Mouse (Mus musculus) myocyte (in vitro differentiated cells): ENCODE results near the gene Ttll10. TPM values are rescaled to one million over a fixed set of nuclear protein-coding genes. Genes with fewer than 3 reads are reported as not detected.

Experiments used
- H3K27me3 ChIP-seq: one replicate; pipeline ENCODE4 v1.6.1; 2011; ENCODE audit not compliant: control insufficient read depth, insufficient read depth, insufficient read length
- H3K36me3 ChIP-seq: one replicate; pipeline ENCODE4 v1.6.1; 2011; ENCODE audit not compliant: control insufficient read depth, insufficient read depth
- H3K4me2 ChIP-seq: one replicate; pipeline ENCODE4 v1.6.1; 2011; ENCODE audit warnings: low read depth, control low read depth
- H3K4me3 ChIP-seq: one replicate; pipeline ENCODE4 v1.5.1; 2011; ENCODE audit warnings: mild to moderate bottlenecking, control low read depth, moderate library complexity
- H3K79me2 ChIP-seq: one replicate; pipeline ENCODE4 v1.6.1; 2011; ENCODE audit not compliant: control insufficient read depth, insufficient read depth
- H3ac ChIP-seq: one replicate; pipeline ENCODE4 v1.6.1; 2011; ENCODE audit not compliant: control insufficient read depth, insufficient read length
- CEBPB ChIP-seq: IDR thresholded peaks from 2 replicates; pipeline ENCODE4 v1.6.1; 2011; ENCODE audit warnings: mild to moderate bottlenecking, moderate library complexity; ENCODE audit not compliant: poor library complexity, insufficient read depth, severe bottlenecking
- E2F4 ChIP-seq: IDR thresholded peaks from one replicate; pipeline ENCODE4 v1.6.1; 2011; ENCODE audit warnings: mild to moderate bottlenecking, control low read depth, moderate library complexity; ENCODE audit not compliant: insufficient read depth
- MAX ChIP-seq: IDR thresholded peaks from one replicate; pipeline ENCODE4 v1.6.1; 2011; ENCODE audit warnings: low read depth, mild to moderate bottlenecking, control low read depth
- MYOD1 ChIP-seq, 3 experiments: IDR thresholded peaks; one replicate each; pipeline ENCODE4 v1.6.1; 2011; ENCODE audit warnings: control low read depth in 2 of 3, low read depth in 2 of 3, mild to moderate bottlenecking in 2 of 3, moderate library complexity in 1 of 3; ENCODE audit not compliant: insufficient read length in 2 of 3, control insufficient read depth in 1 of 3
- MYOG ChIP-seq, 3 experiments: IDR thresholded peaks; one replicate each; pipeline ENCODE4 v1.6.1; 2011; ENCODE audit warnings: control low read depth in 2 of 3, low read depth in 2 of 3, mild to moderate bottlenecking in 2 of 3; ENCODE audit not compliant: insufficient read length in 2 of 3, control insufficient read depth in 1 of 3, insufficient read depth in 1 of 3
- POLR2A ChIP-seq: IDR thresholded peaks from one replicate; pipeline ENCODE4 v1.6.1; 2011; ENCODE audit warnings: low read depth, mild to moderate bottlenecking, control low read depth, moderate library complexity; ENCODE audit not compliant: insufficient read length
- POLR2AphosphoS2 ChIP-seq: IDR thresholded peaks from one replicate; pipeline ENCODE4 v1.6.1; 2011; ENCODE audit warnings: low read depth, control low read depth; ENCODE audit not compliant: insufficient read length
- REST ChIP-seq: IDR thresholded peaks from one replicate; pipeline ENCODE4 v1.6.1; 2011; ENCODE audit warnings: mild to moderate bottlenecking, control low read depth, moderate library complexity; ENCODE audit not compliant: insufficient read depth, insufficient read length
- SRF ChIP-seq: IDR thresholded peaks from one replicate; pipeline ENCODE4 v1.6.1; 2011; ENCODE audit warnings: low read depth; ENCODE audit not compliant: control insufficient read depth, insufficient read length
- TCF12 ChIP-seq: IDR thresholded peaks from one replicate; pipeline ENCODE4 v1.6.1; 2011; ENCODE audit warnings: mild to moderate bottlenecking, control low read depth; ENCODE audit not compliant: poor library complexity, insufficient read depth, severe bottlenecking
- TCF3 ChIP-seq: IDR thresholded peaks from one replicate; pipeline ENCODE4 v1.6.1; 2011; ENCODE audit warnings: low read depth, control low read depth; ENCODE audit not compliant: insufficient read length
- USF1 ChIP-seq: IDR thresholded peaks from one replicate; pipeline ENCODE4 v1.6.1; 2011; ENCODE audit warnings: low read depth, mild to moderate bottlenecking, control low read depth, moderate library complexity
- polyA plus RNA-seq: library from polyadenylated mRNA; unstranded; fragments of >200 nt; fragmentation: generic; extraction: Trizol; gene quantifications from one replicate; pipeline ENCODE4 v1.2.1, GENCODE M21; 2012; ENCODE audit warnings: missing spikeins

Gene Ttll10
- polyA plus RNA-seq, 1 experiment: not detected

- Histone ChIP-seq H3ac (no peak overlapping the region), H3K36me3 (no peaks in the 10 kb centered on the region), H3K4me2 (no peak overlapping the region), H3K79me2 (no peaks in the 10 kb centered on the region), H3K4me3 (no peak overlapping the region), H3K27me3 (peaks cover 64% of the 10 kb centered on the region)
- TF ChIP-seq MAX: no peak
- no peak for TF ChIP-seq POLR2AphosphoS2
- no peak for TF ChIP-seq E2F4
- TF ChIP-seq POLR2A: no peak
- no peak for TF ChIP-seq REST
- no peak for TF ChIP-seq MYOD1 (IDR thresholded peaks at IDR 0.05; ENCODE audit: control insufficient read depth in 1 of 3, insufficient read length in 2 of 3, low read depth in 2 of 3)
- TF ChIP-seq SRF: no peak
- no peak for TF ChIP-seq TCF3
- no peak for TF ChIP-seq MYOG (IDR thresholded peaks at IDR 0.05; ENCODE audit: control insufficient read depth in 1 of 3, insufficient read depth in 1 of 3, insufficient read length in 2 of 3, low read depth in 2 of 3)
- no peak for TF ChIP-seq CEBPB
- TF ChIP-seq USF1: no peak
- no peak for TF ChIP-seq TCF12
Measured at GRCm38 (mm10) chr4:156059713-156060112, 499 bp upstream of the Ttll10 start.

- Histone ChIP-seq H3K79me2 (no peaks in the 10 kb centered on the region), H3K27me3 (peaks cover 67% of the 10 kb centered on the region)
Measured at GRCm38 (mm10) chr4:156058826-156059225, 388 bp downstream of the Ttll10 start.

GRCm38 (mm10) chr4:156057702-156058101, 1.5 kb downstream of the Ttll10 start:
- no peaks in the 10 kb centered on the region for H3K36me3 ChIP-seq
- H3K79me2 ChIP-seq: no peaks in the 10 kb centered on the region
- H3K4me2 ChIP-seq: no peak overlapping the region
- peaks cover 71% of the 10 kb centered on the region for H3K27me3 ChIP-seq
- TF ChIP-seq REST: no peak
- no peak for TF ChIP-seq TCF3
- TF ChIP-seq POLR2AphosphoS2: no peak
- TF ChIP-seq E2F4: no peak
- no peak for TF ChIP-seq USF1
- no peak for TF ChIP-seq CEBPB
- TF ChIP-seq MYOG (IDR thresholded peaks at IDR 0.05; ENCODE audit: control insufficient read depth in 1 of 3, insufficient read depth in 1 of 3, insufficient read length in 2 of 3, low read depth in 2 of 3): no peak
- no peak for TF ChIP-seq TCF12
- TF ChIP-seq SRF: no peak
- no peak for TF ChIP-seq MAX
- no peak for TF ChIP-seq MYOD1 (IDR thresholded peaks at IDR 0.05; ENCODE audit: control insufficient read depth in 1 of 3, insufficient read length in 2 of 3, low read depth in 2 of 3)
- no peak for TF ChIP-seq POLR2A
- H3ac ChIP-seq: no peak overlapping the region
- H3K4me3 ChIP-seq: no peak overlapping the region

More at GRCm38 (mm10) chr4:156058826-156059225, 388 bp downstream of the Ttll10 start:
- H3K36me3 ChIP-seq: no peaks in the 10 kb centered on the region
- H3ac ChIP-seq: no peak overlapping the region
- no peak overlapping the region for H3K4me3 ChIP-seq
- TF ChIP-seq TCF3: no peak
- no peak for TF ChIP-seq CEBPB
- no peak for TF ChIP-seq E2F4
- TF ChIP-seq TCF12: no peak
- TF ChIP-seq USF1: no peak
- TF ChIP-seq MYOD1 (IDR thresholded peaks at IDR 0.05; ENCODE audit: control insufficient read depth in 1 of 3, insufficient read length in 2 of 3, low read depth in 2 of 3): no peak
- no peak for TF ChIP-seq POLR2AphosphoS2
- TF ChIP-seq MAX: no peak
- no peak for TF ChIP-seq MYOG (IDR thresholded peaks at IDR 0.05; ENCODE audit: control insufficient read depth in 1 of 3, insufficient read depth in 1 of 3, insufficient read length in 2 of 3, low read depth in 2 of 3)
- no peak for TF ChIP-seq REST
- TF ChIP-seq POLR2A: no peak
- no peak for TF ChIP-seq SRF
- H3K4me2 ChIP-seq: no peak overlapping the region

- Histone ChIP-seq H3ac (no peak overlapping the region), H3K4me2 (no peak overlapping the region), H3K36me3 (no peaks in the 10 kb centered on the region), H3K27me3 (peaks cover 56% of the 10 kb centered on the region), H3K4me3 (no peak overlapping the region), H3K79me2 (no peaks in the 10 kb centered on the region)
- TF ChIP-seq E2F4 (no peak), SRF (no peak)
Measured at GRCm38 (mm10) chr4:156055173-156055572, 4.0 kb downstream of the Ttll10 start.

DNA sequence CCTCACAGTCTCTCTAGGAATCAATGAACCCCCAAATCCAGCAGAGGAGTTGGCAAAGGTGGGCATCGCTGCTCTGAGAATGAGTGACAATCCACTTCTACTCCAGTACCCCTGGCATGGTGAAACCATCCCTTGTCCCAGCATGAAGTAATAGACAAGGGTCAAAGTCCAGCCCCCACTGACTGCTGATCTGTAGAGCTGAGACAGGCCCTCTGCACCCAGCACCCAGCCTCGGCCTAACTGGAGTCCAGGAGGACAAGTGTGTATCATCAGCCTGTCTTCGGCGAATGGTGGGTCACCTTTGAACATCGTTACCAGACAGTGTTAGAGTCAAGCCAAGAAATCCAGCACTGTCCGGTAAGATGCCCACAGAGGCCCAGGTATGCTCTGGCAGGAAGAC, 4.6 kb downstream of the Ttll10 start:
- H3K79me2 ChIP-seq: no peaks in the 10 kb centered on the region
- no peaks in the 10 kb centered on the region for H3K36me3 ChIP-seq
- no peak overlapping the region for H3K4me3 ChIP-seq
- H3K4me2 ChIP-seq: no peak overlapping the region
- no peak overlapping the region for H3ac ChIP-seq
- peaks cover 51% of the 10 kb centered on the region for H3K27me3 ChIP-seq
- TF ChIP-seq USF1 (no peak), TCF3 (no peak), MYOD1 (IDR thresholded peaks at IDR 0.05; ENCODE audit: control insufficient read depth in 1 of 3, insufficient read length in 2 of 3, low read depth in 2 of 3) (no peak), TCF12 (no peak), E2F4 (no peak), MYOG (IDR thresholded peaks at IDR 0.05; ENCODE audit: control insufficient read depth in 1 of 3, insufficient read depth in 1 of 3, insufficient read length in 2 of 3, low read depth in 2 of 3) (no peak), CEBPB (no peak)
